Mouse (Mus musculus) left cerebral cortex, adult 8-10 months (tissue): ENCODE measurements around the gene Lrfn4. TPM values are rescaled to one million over a fixed set of nuclear protein-coding genes. Genes with fewer than 3 reads are reported as not detected.
A peak's percentile ranks its signal among the peaks of the same experiment; 100 is the strongest.
"Not testable (repeated sequence)": the region's sequence is repeated elsewhere in the genome, so short reads cannot be mapped to it uniquely, and the experiment has no call there.

ENCODE experiments used
- DNase-seq, 2 experiments: peaks; one replicate each; pipeline ENCODE4 v3.0.0; 2022; ENCODE audit warnings: low spot score in 2 of 2
- total RNA-seq, 4 experiments: library from RNA; stranded (reverse); gene quantifications; 2 replicates each; pipeline ENCODE4 v1.2.4; 2022

Gene Lrfn4
- total RNA-seq, 4 experiments from 2014 or later, result 35.4 to 42.1 (median 39.5) TPM

GRCm38 (mm10) chr19:4612181-4612961, 3.1 kb downstream of the Lrfn4 start:
- DNase-seq, result no peak

- no peak for DNase-seq
Measured at GRCm38 (mm10) chr19:4610109-4610508, 5.4 kb downstream of the Lrfn4 start.

GRCm38 (mm10) chr19:4608511-4608910, 7.0 kb downstream of the Lrfn4 start:
- no peak for DNase-seq

DNA sequence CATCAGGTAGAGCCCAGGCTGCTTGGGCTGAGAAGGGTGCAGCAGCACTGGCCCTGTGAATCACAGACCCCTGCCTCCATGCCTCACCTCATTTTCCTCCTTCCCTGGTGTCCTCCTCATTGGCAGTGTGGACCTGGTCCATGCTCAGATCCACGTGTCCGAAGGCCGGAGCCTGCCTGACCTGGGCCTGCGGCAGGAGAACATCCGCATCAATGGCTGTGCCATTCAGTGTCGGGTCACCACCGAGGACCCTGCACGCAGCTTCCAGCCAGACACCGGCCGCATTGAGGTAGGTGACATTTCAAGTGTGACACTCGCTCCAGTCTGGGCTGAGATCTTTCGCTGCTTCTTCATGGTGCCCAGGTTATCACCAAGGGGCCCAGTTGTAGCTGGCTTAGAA, 8.1 kb downstream of the Lrfn4 start:
- DNase-seq, result no peak

DNA sequence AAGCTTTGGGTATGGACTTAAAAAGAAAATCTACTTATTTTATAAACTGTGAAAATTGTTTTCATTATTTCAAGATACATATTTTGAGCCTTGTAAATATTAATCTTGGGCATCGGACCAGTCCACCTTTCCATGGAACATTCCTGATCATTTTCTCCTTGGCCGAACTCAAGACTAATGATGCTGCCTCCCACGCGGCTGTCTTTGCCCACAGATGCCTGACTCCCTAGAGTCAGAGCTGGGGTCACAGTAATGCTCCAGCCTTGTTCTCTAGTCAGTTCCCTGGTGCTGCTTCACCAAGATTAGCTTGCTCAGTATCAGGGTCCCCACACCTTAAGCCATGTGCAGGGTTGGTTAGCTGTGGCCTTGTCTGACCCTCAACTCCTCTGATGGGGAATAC, 9.8 kb downstream of the Lrfn4 start:
- no peak for DNase-seq

- no peak for DNase-seq
Measured at GRCm38 (mm10) chr19:4603801-4604723, 11.4 kb downstream of the Lrfn4 start.

DNA sequence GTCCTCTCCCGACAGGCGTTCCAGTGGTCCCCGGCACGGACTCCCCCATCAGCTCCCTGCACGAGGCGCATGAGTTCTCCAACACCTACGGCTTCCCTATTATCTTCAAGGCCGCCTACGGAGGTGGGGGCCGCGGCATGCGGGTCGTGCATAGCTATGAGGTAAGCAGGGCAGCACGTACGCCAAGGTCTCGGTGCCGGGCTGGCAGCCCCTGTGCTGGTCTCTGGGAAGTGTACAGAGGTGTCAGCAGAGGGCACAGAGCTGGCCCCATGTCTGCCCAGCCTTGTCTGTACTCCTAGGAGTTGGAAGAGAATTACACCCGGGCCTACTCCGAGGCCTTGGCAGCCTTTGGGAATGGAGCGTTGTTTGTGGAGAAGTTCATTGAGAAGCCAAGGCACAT, 13.0 kb downstream of the Lrfn4 start:
- DNase-seq, result no peak

DNA sequence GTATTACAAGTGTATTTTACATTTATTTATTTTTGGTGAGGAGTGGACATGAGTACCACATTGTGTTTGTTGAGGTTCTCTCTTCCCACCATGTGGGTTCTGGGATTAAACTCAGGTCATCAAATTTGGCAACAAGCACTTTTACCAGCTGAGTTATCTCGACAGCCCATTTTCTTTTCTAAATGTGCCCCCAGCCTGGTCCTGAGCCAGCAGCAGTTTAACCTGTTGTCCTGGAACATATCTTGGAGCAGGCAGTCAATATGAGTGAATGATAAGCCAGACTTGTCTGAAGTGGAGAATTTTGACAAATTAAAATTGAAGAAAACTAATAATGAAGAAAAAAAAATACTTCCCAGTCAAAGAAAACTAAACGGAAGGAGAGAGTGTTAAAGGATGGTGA, 19.4 kb downstream of the Lrfn4 start:
- no peak for DNase-seq

- no peak for DNase-seq
Measured at GRCm38 (mm10) chr19:4593792-4594522, 21.5 kb downstream of the Lrfn4 start.

- no peak for DNase-seq
Measured at GRCm38 (mm10) chr19:4590025-4590424, 25.4 kb downstream of the Lrfn4 start.

GRCm38 (mm10) chr19:4589081-4589480, 26.4 kb downstream of the Lrfn4 start:
- DNase-seq, result no peak

DNA sequence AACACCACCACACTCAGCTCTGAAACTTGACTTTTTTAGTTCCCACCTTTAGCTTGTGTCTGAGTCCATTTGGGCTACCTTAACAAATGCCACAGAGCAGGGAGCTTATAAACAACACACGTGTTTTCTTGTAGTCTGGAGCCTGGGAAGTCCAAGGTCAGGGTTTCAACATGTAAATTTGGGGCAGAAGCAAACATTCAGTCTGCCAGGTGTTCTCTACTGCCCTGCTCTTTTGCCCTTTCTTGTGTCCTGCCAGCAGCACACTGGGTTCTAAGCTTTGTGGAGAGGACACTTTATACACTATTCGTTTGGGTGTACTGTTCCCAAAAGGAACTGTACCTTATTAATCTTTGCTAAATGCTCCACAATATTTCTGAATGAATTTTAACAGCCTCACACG, 27.0 kb downstream of the Lrfn4 start:
- no peak for DNase-seq

GRCm38 (mm10) chr19:4587426-4587825, 28.0 kb downstream of the Lrfn4 start:
- DNase-seq, result peak in 1 of 2 experiments; percentile 47

GRCm38 (mm10) chr19:4586783-4587182, 28.7 kb downstream of the Lrfn4 start:
- DNase-seq, result not testable (repeated sequence)

DNA sequence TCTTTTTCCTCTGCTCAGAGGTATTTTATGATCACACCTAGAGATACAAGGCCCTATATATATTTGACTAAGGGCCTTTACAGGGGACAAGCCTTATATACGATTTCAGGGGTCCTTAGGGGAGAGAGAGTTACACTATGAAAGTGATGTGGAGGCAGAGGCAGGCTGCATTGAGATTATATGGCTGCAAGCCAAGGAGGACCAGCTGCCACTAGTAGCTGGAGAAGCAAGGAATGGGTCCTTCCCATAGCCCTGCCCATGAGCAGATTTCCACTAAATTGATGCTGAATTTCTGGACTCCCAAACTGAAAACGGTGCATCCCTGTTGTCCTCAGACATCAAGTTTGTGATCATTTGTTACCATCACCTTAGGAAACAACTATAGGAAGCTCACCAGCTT, 31.6 kb downstream of the Lrfn4 start:
- DNase-seq, result no peak

GRCm38 (mm10) chr19:4579296-4579695, 36.2 kb downstream of the Lrfn4 start:
- DNase-seq, result no peak

- DNase-seq, result no peak
Measured at GRCm38 (mm10) chr19:4578799-4579198, 36.7 kb downstream of the Lrfn4 start.

DNA sequence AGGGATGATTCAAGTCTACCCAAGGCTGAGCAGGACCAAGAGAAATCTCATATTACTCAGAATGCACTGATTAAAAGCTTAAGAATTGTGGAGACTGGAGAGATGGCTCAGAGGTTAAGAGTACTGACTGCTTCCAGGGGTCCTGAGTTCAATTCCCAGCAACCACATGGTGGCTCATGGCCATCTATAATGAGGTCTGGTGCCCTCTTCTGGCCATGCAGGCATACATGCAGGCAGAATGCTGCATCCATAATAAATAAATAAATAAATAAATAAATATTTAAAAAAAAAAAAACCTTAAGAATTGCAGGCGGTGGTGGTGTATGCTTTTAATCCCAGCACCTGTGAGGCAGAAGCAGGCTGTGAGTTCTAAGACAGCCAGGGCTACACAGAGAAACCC, 42.2 kb downstream of the Lrfn4 start:
- DNase-seq, result no peak

DNA sequence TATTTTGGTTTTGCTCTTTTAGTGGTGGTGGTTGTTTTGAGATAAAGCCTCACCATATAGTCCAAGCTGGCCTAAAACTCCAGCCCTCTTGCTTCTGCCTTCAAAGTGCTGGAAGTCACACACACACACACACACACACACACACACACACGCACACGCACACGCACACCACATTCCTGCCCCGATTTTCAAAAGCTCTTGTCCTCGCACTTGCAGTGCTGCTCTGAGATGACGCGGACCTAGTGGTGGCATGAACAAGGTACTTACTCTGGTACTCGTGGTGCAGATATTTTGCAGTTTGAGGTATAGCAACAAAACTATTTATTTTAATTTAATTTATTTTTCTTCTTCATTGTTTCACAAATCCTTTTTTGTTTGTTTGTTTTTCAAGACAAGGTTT, 43.0 kb downstream of the Lrfn4 start:
- no peak for DNase-seq

GRCm38 (mm10) chr19:4572061-4572460, 43.4 kb downstream of the Lrfn4 start:
- DNase-seq, result no peak

DNA sequence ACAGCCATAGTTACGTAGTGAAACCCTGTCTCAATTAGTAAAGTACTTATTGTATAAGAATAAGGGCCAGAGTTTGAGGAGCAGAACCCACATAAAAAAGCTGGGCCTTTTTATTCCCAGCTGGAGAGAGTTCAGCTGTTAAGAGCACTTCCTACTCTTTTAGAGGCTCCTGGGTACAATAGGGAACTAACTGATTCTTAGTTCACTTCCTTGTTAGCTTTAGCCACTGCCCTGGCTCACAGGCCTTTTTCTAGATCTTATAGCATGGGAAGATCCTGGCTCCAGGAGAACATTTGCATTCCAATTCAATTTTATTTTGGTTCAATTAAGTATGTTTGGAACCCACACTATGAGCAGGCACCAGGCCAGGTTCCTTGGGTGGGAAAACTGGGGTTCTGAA, 43.8 kb downstream of the Lrfn4 start:
- no peak for DNase-seq

DNA sequence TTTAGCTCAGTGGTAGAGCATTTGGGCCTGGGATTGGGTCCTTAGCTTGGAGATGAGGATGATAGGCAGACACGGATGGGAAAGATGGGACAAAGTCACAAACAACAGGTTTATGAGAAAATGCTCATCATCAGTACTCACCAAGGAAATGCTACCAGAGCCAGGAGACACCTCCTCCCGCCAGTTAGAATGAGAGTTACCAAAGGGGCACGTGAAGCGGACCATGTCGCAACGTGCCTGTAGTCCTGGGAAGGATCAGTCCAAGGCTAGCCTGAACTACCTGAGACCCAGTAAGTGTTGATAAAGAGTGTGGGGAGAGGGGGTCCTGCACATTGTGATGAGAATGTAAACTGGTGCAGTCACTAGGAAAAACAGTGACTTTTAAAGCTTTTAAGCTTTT, 44.7 kb downstream of the Lrfn4 start:
- no peak for DNase-seq
